Mouse (Mus musculus) E14TG2a.4 (cell line): ENCODE results near the gene Ctdsp2.

Source experiments
- CTCF ChIP-seq: conservative IDR thresholded peaks from 2 replicates; pipeline ENCODE4 v1.5.1; 2014; ENCODE audit warnings: low read length
- NANOG ChIP-seq: IDR thresholded peaks from 2 replicates; pipeline ENCODE4 v1.6.1; 2014; ENCODE audit warnings: borderline replicate concordance, low read length, mixed read lengths
- POU5F1 ChIP-seq: IDR thresholded peaks from 2 replicates; pipeline ENCODE4 v1.6.1; 2014; ENCODE audit warnings: low read length, borderline replicate concordance

- no peak for TF ChIP-seq CTCF
- TF ChIP-seq NANOG = no peak
- TF ChIP-seq POU5F1 = no peak
Measured at GRCm38 (mm10) chr10:126997340-126998113, 19.0 kb downstream of the Ctdsp2 start.
